Mouse (Mus musculus) MEL (cell line): ENCODE data around the gene Krt83. TPM values are rescaled to one million over a fixed set of nuclear protein-coding genes. Genes with fewer than 3 reads are reported as not detected.
"Not testable (repeated sequence)": the region's sequence is repeated elsewhere in the genome, so short reads cannot be mapped to it uniquely, and the experiment has no call there.

Source experiments
- DNase-seq: peaks from one replicate; pipeline ENCODE4 v3.0.0; 2011; ENCODE audit warnings: low read depth, low spot score
- H3K27ac ChIP-seq: 2 replicates; pipeline ENCODE4 v1.5.1; 2012; ENCODE audit warnings: low read depth, mild to moderate bottlenecking, control low read depth, low read length, moderate library complexity; ENCODE audit not compliant: control insufficient read depth
- H3K27me3 ChIP-seq, 2 experiments: fragments of 150-350 bp in 1 of 2; sonication (generic) in 1 of 2; 2 replicates each; pipeline ENCODE4 v1.6.1; 2012; ENCODE audit warnings: low read length in 2 of 2, mild to moderate bottlenecking in 2 of 2, improper control_type of control experiment in 1 of 2, moderate library complexity in 1 of 2; ENCODE audit not compliant: insufficient read depth in 2 of 2, control insufficient read depth in 1 of 2
- H3K36me3 ChIP-seq, 2 experiments: 2 replicates each; pipeline ENCODE4 v1.6.1; 2012 to 2014; ENCODE audit warnings: low read length in 2 of 2, improper control_type of control experiment in 1 of 2, inconsistent platforms in 1 of 2, mild to moderate bottlenecking in 1 of 2; ENCODE audit not compliant: insufficient read depth in 2 of 2, control insufficient read depth in 1 of 2
- H3K4me1 ChIP-seq, 2 experiments: fragments of 150-350 bp in 1 of 2; sonication (generic) in 1 of 2; 2 replicates each; pipeline ENCODE4 v1.6.1; 2012; ENCODE audit warnings: low read length in 2 of 2, improper control_type of control experiment in 1 of 2, mild to moderate bottlenecking in 1 of 2; ENCODE audit not compliant: insufficient read depth in 2 of 2, control insufficient read depth in 1 of 2
- H3K4me3 ChIP-seq, 2 experiments: fragments of 150-350 bp in 1 of 2; sonication (generic) in 1 of 2; 2 replicates each; pipeline ENCODE4 v1.5.1; 2012; ENCODE audit warnings: low read depth in 2 of 2, low read length in 2 of 2, mild to moderate bottlenecking in 2 of 2, moderate library complexity in 2 of 2, control low read depth in 1 of 2, improper control_type of control experiment in 1 of 2; ENCODE audit not compliant: control insufficient read depth in 1 of 2, insufficient read depth in 1 of 2
- H3K79me2 ChIP-seq: 2 replicates; pipeline ENCODE4 v1.6.1; 2012; ENCODE audit warnings: mild to moderate bottlenecking, low read length, moderate library complexity; ENCODE audit not compliant: control insufficient read depth, poor library complexity, insufficient read depth
- H3K9ac ChIP-seq: 2 replicates; pipeline ENCODE4 v1.6.1; 2012; ENCODE audit warnings: low read depth, mild to moderate bottlenecking, control low read depth, low read length, moderate library complexity; ENCODE audit not compliant: control insufficient read depth, poor library complexity, severe bottlenecking
- H3K9me3 ChIP-seq: fragments of 150-350 bp; sonication (generic); replicated peaks from 2 replicates; pipeline ENCODE4 v1.6.1; 2012; ENCODE audit warnings: mild to moderate bottlenecking, low read length, improper control_type of control experiment, moderate library complexity; ENCODE audit not compliant: insufficient read depth
- BHLHE40 ChIP-seq: IDR thresholded peaks from 2 replicates; pipeline ENCODE4 v1.6.1; 2012; ENCODE audit warnings: low read depth, mild to moderate bottlenecking, inconsistent platforms, low read length, improper control_type of control experiment, borderline replicate concordance
- CHD1 ChIP-seq: IDR thresholded peaks from 2 replicates; pipeline ENCODE4 v1.6.1; 2012; ENCODE audit warnings: low read depth, mild to moderate bottlenecking, inconsistent platforms, low read length, improper control_type of control experiment
- CHD2 ChIP-seq: IDR thresholded peaks from 2 replicates; pipeline ENCODE4 v1.6.1; 2011; ENCODE audit warnings: low read length, improper control_type of control experiment
- CTCF ChIP-seq, 3 experiments: IDR thresholded peaks in 2 of 3; conservative IDR thresholded peaks in 1 of 3; 2 replicates each; pipeline ENCODE4 v1.5.1; 2011 to 2012; ENCODE audit warnings: low read length in 3 of 3, low read depth in 2 of 3, mild to moderate bottlenecking in 2 of 3, improper control_type of control experiment in 1 of 3, inconsistent platforms in 1 of 3, mixed read lengths in 1 of 3, moderate library complexity in 1 of 3; ENCODE audit not compliant: control insufficient read depth in 1 of 3, insufficient read depth in 1 of 3, poor library complexity in 1 of 3, severe bottlenecking in 1 of 3
- E2F4 ChIP-seq: IDR thresholded peaks from 2 replicates; pipeline ENCODE4 v1.6.1; 2011; ENCODE audit warnings: low read depth, low read length, improper control_type of control experiment, borderline replicate concordance
- ELF1 ChIP-seq: IDR thresholded peaks from 2 replicates; pipeline ENCODE4 v1.6.1; 2014; ENCODE audit warnings: low read depth, mild to moderate bottlenecking, inconsistent platforms, low read length, improper control_type of control experiment, moderate library complexity
- GABPA ChIP-seq: IDR thresholded peaks from 2 replicates; pipeline ENCODE4 v1.6.1; 2012; ENCODE audit warnings: low read depth, mild to moderate bottlenecking, inconsistent platforms, low read length, improper control_type of control experiment, moderate library complexity
- HCFC1 ChIP-seq: IDR thresholded peaks from 2 replicates; pipeline ENCODE4 v1.6.1; 2012; ENCODE audit warnings: low read depth, mild to moderate bottlenecking, inconsistent platforms, low read length, improper control_type of control experiment, moderate library complexity
- JUND ChIP-seq: IDR thresholded peaks from 2 replicates; pipeline ENCODE4 v1.6.1; 2011; ENCODE audit warnings: low read depth, mild to moderate bottlenecking, improper control_type of control experiment, low read length
- MAFK ChIP-seq: IDR thresholded peaks from 2 replicates; pipeline ENCODE4 v1.6.1; 2011; ENCODE audit warnings: low read depth, mild to moderate bottlenecking, low read length, improper control_type of control experiment, borderline replicate concordance
- MAX ChIP-seq: IDR thresholded peaks from 2 replicates; pipeline ENCODE4 v1.6.1; 2011; ENCODE audit warnings: low read length, improper control_type of control experiment
- MAZ ChIP-seq: IDR thresholded peaks from 2 replicates; pipeline ENCODE4 v1.6.1; 2012; ENCODE audit warnings: low read depth, mild to moderate bottlenecking, inconsistent platforms, low read length, improper control_type of control experiment
- MXI1 ChIP-seq: IDR thresholded peaks from 2 replicates; pipeline ENCODE4 v1.6.1; 2011; ENCODE audit warnings: mild to moderate bottlenecking, low read depth, low read length, improper control_type of control experiment
- MYB ChIP-seq: IDR thresholded peaks from 2 replicates; pipeline ENCODE4 v1.6.1; 2011; ENCODE audit warnings: mild to moderate bottlenecking, low read depth, low read length, improper control_type of control experiment
- NELFE ChIP-seq: IDR thresholded peaks from 2 replicates; pipeline ENCODE4 v1.6.1; 2011; ENCODE audit warnings: low read depth, low read length, improper control_type of control experiment
- NRF1 ChIP-seq: IDR thresholded peaks from 2 replicates; pipeline ENCODE4 v1.6.1; 2014; ENCODE audit warnings: low read depth, mild to moderate bottlenecking, inconsistent platforms, low read length, improper control_type of control experiment, moderate library complexity; ENCODE audit not compliant: poor library complexity, insufficient read depth, severe bottlenecking
- POLR2A ChIP-seq, 2 experiments: IDR thresholded peaks; 2 replicates each; pipeline ENCODE4 v1.6.1; 2011 to 2012; ENCODE audit warnings: low read length in 2 of 2, mild to moderate bottlenecking in 2 of 2, control low read depth in 1 of 2, improper control_type of control experiment in 1 of 2, low read depth in 1 of 2, moderate library complexity in 1 of 2; ENCODE audit not compliant: control insufficient read depth in 1 of 2, insufficient read depth in 1 of 2, poor library complexity in 1 of 2
- POLR2AphosphoS2 ChIP-seq: IDR thresholded peaks from 2 replicates; pipeline ENCODE4 v1.6.1; 2011; ENCODE audit warnings: low read length, improper control_type of control experiment
- POLR2AphosphoS5 ChIP-seq: IDR thresholded peaks from 2 replicates; pipeline ENCODE4 v1.6.1; 2012; ENCODE audit warnings: low read depth, borderline replicate concordance, mild to moderate bottlenecking, inconsistent platforms, low read length, moderate library complexity, mixed read lengths
- RAD21 ChIP-seq: IDR thresholded peaks from 2 replicates; pipeline ENCODE4 v1.6.1; 2011; ENCODE audit warnings: mild to moderate bottlenecking, low read depth, low read length, improper control_type of control experiment
- RCOR1 ChIP-seq: IDR thresholded peaks from 2 replicates; pipeline ENCODE4 v1.6.1; 2012; ENCODE audit warnings: low read depth, mild to moderate bottlenecking, inconsistent platforms, low read length, improper control_type of control experiment
- SIN3A ChIP-seq: IDR thresholded peaks from 2 replicates; pipeline ENCODE4 v1.6.1; 2012; ENCODE audit warnings: low read length, improper control_type of control experiment, inconsistent platforms
- SMC3 ChIP-seq: IDR thresholded peaks from 2 replicates; pipeline ENCODE4 v1.6.1; 2011; ENCODE audit warnings: low read depth, low read length, improper control_type of control experiment
- TAL1 ChIP-seq: IDR thresholded peaks from 2 replicates; pipeline ENCODE4 v1.6.1; 2012; ENCODE audit warnings: mild to moderate bottlenecking, inconsistent platforms, low read length, moderate library complexity, mixed read lengths
- TBP ChIP-seq: IDR thresholded peaks from 2 replicates; pipeline ENCODE4 v1.8.0; 2011; ENCODE audit warnings: low read depth, low read length, improper control_type of control experiment
- TCF12 ChIP-seq: IDR thresholded peaks from 2 replicates; pipeline ENCODE4 v1.6.1; 2014; ENCODE audit warnings: low read depth, mild to moderate bottlenecking, inconsistent platforms, low read length, improper control_type of control experiment, moderate library complexity
- UBTF ChIP-seq: IDR thresholded peaks from 2 replicates; pipeline ENCODE4 v1.6.1; 2012; ENCODE audit warnings: low read depth, mild to moderate bottlenecking, inconsistent platforms, low read length, improper control_type of control experiment, moderate library complexity, borderline replicate concordance; ENCODE audit not compliant: insufficient read depth
- USF1 ChIP-seq: IDR thresholded peaks from 2 replicates; pipeline ENCODE4 v1.6.1; 2014; ENCODE audit warnings: low read depth, mild to moderate bottlenecking, inconsistent platforms, low read length, improper control_type of control experiment, moderate library complexity
- USF2 ChIP-seq, 2 experiments: IDR thresholded peaks; 2 replicates each; pipeline ENCODE4 v1.6.1; 2011 to 2012; ENCODE audit warnings: improper control_type of control experiment in 2 of 2, low read length in 2 of 2, borderline replicate concordance in 1 of 2, inconsistent platforms in 1 of 2, low read depth in 1 of 2, mild to moderate bottlenecking in 1 of 2; ENCODE audit not compliant: insufficient read depth in 1 of 2
- ZC3H11A ChIP-seq: IDR thresholded peaks from 2 replicates; pipeline ENCODE4 v1.6.1; 2012; ENCODE audit warnings: low read depth, mild to moderate bottlenecking, inconsistent platforms, low read length, improper control_type of control experiment
- ZKSCAN1 ChIP-seq: IDR thresholded peaks from 2 replicates; pipeline ENCODE4 v1.6.1; 2012; ENCODE audit warnings: low read depth, mild to moderate bottlenecking, inconsistent platforms, low read length, improper control_type of control experiment, moderate library complexity
- ZMIZ1 ChIP-seq: IDR thresholded peaks from 2 replicates; pipeline ENCODE4 v1.6.1; 2012; ENCODE audit warnings: low read depth, mild to moderate bottlenecking, inconsistent platforms, low read length, improper control_type of control experiment, moderate library complexity
- ZNF384 ChIP-seq: IDR thresholded peaks from 2 replicates; pipeline ENCODE4 v1.6.1; 2012; ENCODE audit warnings: low read depth, mild to moderate bottlenecking, inconsistent platforms, low read length, improper control_type of control experiment
- polyA plus RNA-seq, 2 experiments: library from polyadenylated mRNA; stranded (reverse) in 1 of 2; unstranded in 1 of 2; fragments of >175 nt in 1 of 2; fragments of >200 nt in 1 of 2; gene quantifications; 2 replicates each; pipeline versions ENCODE4 v1.2.1 to v1.2.4; 2012; ENCODE audit warnings: low replicate concordance in 2 of 2, low read depth in 1 of 2; ENCODE audit not compliant: insufficient read length in 2 of 2, insufficient read depth in 1 of 2, missing spikeins in 1 of 2
- total RNA-seq: library from RNA; depleted of rRNA; stranded (reverse); fragments of 300-350 nt; gene quantifications from 2 replicates; pipeline ENCODE4 v1.2.3, GENCODE M21; 2012

Gene Krt83
- total and polyA plus RNA-seq, 3 experiments, result not detected

- no peaks in the 10 kb centered on the region for H3K27me3 ChIP-seq
- no peaks in the 10 kb centered on the region for H3K36me3 ChIP-seq
- no peak overlapping the region for H3K9ac ChIP-seq
- no peaks in the 10 kb centered on the region for H3K4me1 ChIP-seq
- no peak overlapping the region for H3K27ac ChIP-seq
- no peaks in the 10 kb centered on the region for H3K79me2 ChIP-seq
- H3K4me3 ChIP-seq, result no peak overlapping the region
- no peaks in the 10 kb centered on the region for H3K9me3 ChIP-seq
- TF ChIP-seq GABPA (no peak), TCF12 (no peak), BHLHE40 (no peak), MAX (no peak), ZC3H11A (peak; percentile 87), RAD21 (peak; percentile 91), ZKSCAN1 (no peak), JUND (no peak), SIN3A (peak; percentile 25; the same call in 1 of the 2 replicates), TAL1 (no peak), RCOR1 (no peak), MAZ (no peak), USF2 (IDR thresholded peaks at IDR 0.05; ENCODE audit: borderline replicate concordance in 1 of 2, insufficient read depth in 1 of 2, low read depth in 1 of 2, low read length in 2 of 2) (no peak), NRF1 (no peak), CHD2 (no peak), POLR2A (IDR thresholded peaks at IDR 0.05; ENCODE audit: control insufficient read depth in 1 of 2, insufficient read depth in 1 of 2, low read depth in 1 of 2, low read length in 2 of 2, poor library complexity in 1 of 2) (no peak), ELF1 (no peak), HCFC1 (no peak), CTCF (IDR thresholded peaks at IDR 0.05 in 2 of 3, conservative IDR thresholded peaks at IDR 0.05 in 1 of 3; ENCODE audit: control insufficient read depth in 1 of 3, insufficient read depth in 1 of 3, low read depth in 2 of 3, low read length in 3 of 3, poor library complexity in 1 of 3, severe bottlenecking in 1 of 3) (peak; percentile 57 to 90 (median 89)), TBP (no peak), MXI1 (no peak), UBTF (no peak), SMC3 (peak; percentile 92), E2F4 (no peak), ZMIZ1 (no peak), POLR2AphosphoS5 (no peak), MAFK (no peak), MYB (no peak), NELFE (no peak), CHD1 (no peak), POLR2AphosphoS2 (no peak), ZNF384 (no peak), USF1 (no peak)
- DNase-seq, result peak; percentile 66
Observed at GRCm38 (mm10) chr15:101519792-101520191, 28.5 kb upstream of the Krt83 start.

GRCm38 (mm10) chr15:101517161-101517560 is 25.8 kb upstream of the Krt83 start, which contains the start of gene Gm49425:
TSS of gene Gm49425 (minus strand) at chr15:101517261.
- not testable (repeated sequence) for H3K9ac ChIP-seq, H3K4me1 ChIP-seq, DNase-seq, H3K27me3 ChIP-seq, H3K79me2 ChIP-seq, H3K36me3 ChIP-seq, H3K4me3 ChIP-seq, H3K27ac ChIP-seq, H3K9me3 ChIP-seq
